11 mouse cellular contexts compared by ENCODE assay signal in genomic region chr12:45507400-45507982, GRCm38 (mm10).
A peak's percentile ranks its signal among the peaks of the same experiment; 100 is the strongest.
DNase-seq lines count a peak whose midpoint lies in the region; ATAC-seq lines count a peak whose summit lies in the region.
"Had no signal": no experiment of that assay in that cellular context is flagged by ENCODE, and none has a peak within 500 bp of the region (broad histone marks: within the 10 kb centered on the region; RNA-seq: fewer than 3 reads in every experiment).

No protein-coding gene starts in this region.

- H3K4me2 ChIP-seq in midbrain, embryonic 11.5 days = no peak overlapping the region
- H3K4me2 ChIP-seq: kidney, embryonic 15.5 days had no signal

- H3K4me3 ChIP-seq in midbrain, embryonic 11.5 days (ENCODE audit: low read depth, low read length) = no peak overlapping the region
- H3K4me3 ChIP-seq: kidney, embryonic 15.5 days; limb, embryonic 10.5 days had no signal

- ATAC-seq in midbrain, embryonic 11.5 days (ENCODE audit: low FRiP score) = peak; percentile 78
- ATAC-seq in inflammation-experienced regulatory T-cells, adult 6 months = no peak

- H3K36me3 ChIP-seq in midbrain, embryonic 11.5 days (ENCODE audit: control insufficient read depth, insufficient read depth, low read length) = no peaks in the 10 kb centered on the region
- H3K36me3 ChIP-seq: kidney, embryonic 15.5 days; limb, embryonic 10.5 days had no signal

- H3K4me1 ChIP-seq in midbrain, embryonic 11.5 days (ENCODE audit: control insufficient read depth, insufficient read depth, low read length) = peaks cover 2% of the 10 kb centered on the region; the same call in 1 of the 2 replicates
- H3K4me1 ChIP-seq: kidney, embryonic 15.5 days; limb, embryonic 10.5 days had no signal

- H3K27ac ChIP-seq in midbrain, embryonic 11.5 days (ENCODE audit: low read depth, low read length) = no peak overlapping the region
- H3K27ac ChIP-seq: kidney, embryonic 15.5 days; limb, embryonic 10.5 days had no signal

- peak; percentile 2 for DNase-seq in adrenal gland, postnatal 10 days
- DNase-seq in adrenal gland, adult 18-20 months (ENCODE audit: low spot score in 2 of 2) = no peak
- DNase-seq in layer of hippocampus, adult 11-12 months (ENCODE audit: low spot score) = peak; percentile 11
- no peak for DNase-seq in layer of hippocampus, adult 9-10 months (ENCODE audit: low spot score)
- peak; percentile 22 for DNase-seq in ZHBTc4 (ENCODE audit: low read depth, low spot score)
- DNase-seq in midbrain, embryonic 11.5 days (ENCODE audit: low spot score, missing footprints) = no peak
- no peak for DNase-seq in thymus, postnatal 25 days
- DNase-seq: lung, adult 2 months had no signal

- H3K27me3 ChIP-seq in midbrain, embryonic 11.5 days (ENCODE audit: control insufficient read depth, insufficient read depth, low read length) = no peaks in the 10 kb centered on the region
- H3K27me3 ChIP-seq: kidney, embryonic 15.5 days had no signal

- 29% methylated on average over 7 of the region's 7 CpGs for WGBS in midbrain, embryonic 11.5 days

- H3K9me3 ChIP-seq in midbrain, embryonic 11.5 days (ENCODE audit: control insufficient read depth, low read length) = no peaks in the 10 kb centered on the region
- H3K9me3 ChIP-seq: kidney, embryonic 15.5 days; limb, embryonic 10.5 days had no signal

- H3K9ac ChIP-seq in midbrain, embryonic 11.5 days (ENCODE audit: low read length) = no peak overlapping the region
- H3K9ac ChIP-seq: kidney, embryonic 15.5 days had no signal

Comparison
In these comparisons a context has a peak if more than half of its experiments do, and no peak if none do; other contexts are left out.
1. DNase-seq: peak in adrenal gland, postnatal 10 days (single experiment), layer of hippocampus, adult 11-12 months (single experiment) and ZHBTc4 (single experiment); none in adrenal gland, adult 18-20 months (0 of 2), layer of hippocampus, adult 9-10 months (single experiment), midbrain, embryonic 11.5 days (single experiment) and thymus, postnatal 25 days (single experiment).